In genomic region chr17:49400130-49400529, GRCm38 (mm10) we compare ENCODE assay signal across 8 mouse cellular contexts. TPM values are rescaled to one million over a fixed set of nuclear protein-coding genes. Genes with fewer than 3 reads are reported as not detected.
A peak's percentile ranks its signal among the peaks of the same experiment; 100 is the strongest.
DNase-seq lines count a peak whose midpoint lies in the region; ATAC-seq and TF ChIP-seq lines count a peak whose summit lies in the region.

No protein-coding gene starts in this region.

- no peak overlapping the region for H3K4me2 ChIP-seq in forebrain, embryonic 13.5 days
- no peak overlapping the region for H3K4me2 ChIP-seq in lung, embryonic 14.5 days

- H3K9me3 ChIP-seq in MEL (replicated peaks; ENCODE audit: insufficient read depth, low read length) = no peaks in the 10 kb centered on the region
- no peaks in the 10 kb centered on the region for H3K9me3 ChIP-seq in forebrain, embryonic 13.5 days (replicated peaks)
- no peaks in the 10 kb centered on the region for H3K9me3 ChIP-seq in lung, embryonic 14.5 days (ENCODE audit: low read depth, low read length)

- no peak for TF ChIP-seq POLR2A in MEL (IDR thresholded peaks at IDR 0.05; ENCODE audit: control insufficient read depth in 1 of 2, insufficient read depth in 1 of 2, low read depth in 1 of 2, low read length in 2 of 2, poor library complexity in 1 of 2)

- peak; percentile 75 for ATAC-seq in forebrain, embryonic 13.5 days
- peak; percentile 75; the same call in 1 of the 2 replicates for ATAC-seq in lung, embryonic 14.5 days (ENCODE audit: insufficient read depth)

- no peaks in the 10 kb centered on the region for H3K27me3 ChIP-seq in MEL (ENCODE audit: control insufficient read depth in 1 of 2, insufficient read depth in 2 of 2, low read length in 2 of 2)
- H3K27me3 ChIP-seq in forebrain, embryonic 13.5 days = no peaks in the 10 kb centered on the region
- H3K27me3 ChIP-seq in lung, embryonic 14.5 days (ENCODE audit: insufficient read depth, low read length) = no peaks in the 10 kb centered on the region

- H3K4me1 ChIP-seq in MEL (ENCODE audit: control insufficient read depth in 1 of 2, insufficient read depth in 2 of 2, low read length in 2 of 2) = no peaks in the 10 kb centered on the region
- no peaks in the 10 kb centered on the region for H3K4me1 ChIP-seq in forebrain, embryonic 13.5 days
- no peaks in the 10 kb centered on the region for H3K4me1 ChIP-seq in lung, embryonic 14.5 days (ENCODE audit: insufficient read depth)

- TF ChIP-seq CTCF in MEL (IDR thresholded peaks at IDR 0.05 in 2 of 3, conservative IDR thresholded peaks at IDR 0.05 in 1 of 3; ENCODE audit: control insufficient read depth in 1 of 3, insufficient read depth in 1 of 3, low read depth in 2 of 3, low read length in 3 of 3, poor library complexity in 1 of 3, severe bottlenecking in 1 of 3) = peak; percentile 65 to 79 (median 68)
- TF ChIP-seq CTCF in lung, embryonic 14.5 days (IDR thresholded peaks at IDR 0.05; ENCODE audit: low read depth) = peak; percentile 81

- no peaks in the 10 kb centered on the region for H3K36me3 ChIP-seq in MEL (ENCODE audit: control insufficient read depth in 1 of 2, insufficient read depth in 2 of 2, low read length in 2 of 2)
- no peaks in the 10 kb centered on the region for H3K36me3 ChIP-seq in forebrain, embryonic 13.5 days (ENCODE audit: poor library complexity, severe bottlenecking)
- H3K36me3 ChIP-seq in lung, embryonic 14.5 days (ENCODE audit: insufficient read depth) = no peaks in the 10 kb centered on the region

- DNase-seq in MEL (ENCODE audit: low read depth, low spot score) = peak; percentile 63
- peak; percentile 40 for DNase-seq in c-Kit-positive CD71-positive TER-119-negative erythroid progenitor cells, embryonic 14.5 days (ENCODE audit: low read depth)
- peak; percentile 83 for DNase-seq in heart, postnatal 4 days
- DNase-seq in layer of hippocampus, adult 18-20 months (ENCODE audit: low spot score in 2 of 2) = peak; percentile 69 to 91
- DNase-seq in lung, embryonic 14.5 days = peak; percentile 92
- DNase-seq in ovary, postnatal 10 days (ENCODE audit: low spot score) = peak; percentile 54
- peak; percentile 63 for DNase-seq in thymus, postnatal 14 days

- no peak overlapping the region for H3K27ac ChIP-seq in MEL (ENCODE audit: control insufficient read depth, low read depth, low read length)
- H3K27ac ChIP-seq in forebrain, embryonic 13.5 days = no peak overlapping the region
- H3K27ac ChIP-seq in lung, embryonic 14.5 days (ENCODE audit: low read depth) = no peak overlapping the region

- no peak for TF ChIP-seq EP300 in MEL (IDR thresholded peaks at IDR 0.05; ENCODE audit: low read depth in 1 of 2, low read length in 2 of 2)

- WGBS in forebrain, embryonic 13.5 days = 0% methylated on average over 2 of the region's 2 CpGs
- WGBS in lung, embryonic 14.5 days = 0% methylated on average over 2 of the region's 2 CpGs

- H3K9ac ChIP-seq in MEL (ENCODE audit: control insufficient read depth, low read depth, low read length, poor library complexity, severe bottlenecking) = no peak overlapping the region
- no peak overlapping the region for H3K9ac ChIP-seq in forebrain, embryonic 13.5 days
- H3K9ac ChIP-seq in lung, embryonic 14.5 days = no peak overlapping the region

- peak; percentile 81 for TF ChIP-seq RAD21 in MEL (IDR thresholded peaks at IDR 0.05; ENCODE audit: low read depth, low read length)

- H3K79me2 ChIP-seq in MEL (ENCODE audit: control insufficient read depth, insufficient read depth, low read length, poor library complexity) = no peaks in the 10 kb centered on the region

- H3K4me3 ChIP-seq in MEL (ENCODE audit: control insufficient read depth in 1 of 2, insufficient read depth in 1 of 2, low read depth in 2 of 2, low read length in 2 of 2) = no peak overlapping the region
- H3K4me3 ChIP-seq in forebrain, embryonic 13.5 days = no peak overlapping the region
- no peak overlapping the region for H3K4me3 ChIP-seq in lung, embryonic 14.5 days (ENCODE audit: low read depth, low read length)

TF ChIP-seq in MEL, 35 proteins besides CTCF, POLR2A, EP300 and RAD21:
- TF ChIP-seq USF1 (IDR thresholded peaks at IDR 0.05; ENCODE audit: low read depth, low read length) = no peak
- TF ChIP-seq TAL1 (IDR thresholded peaks at IDR 0.05; ENCODE audit: low read length) = no peak
- no peak for TF ChIP-seq TCF12 (IDR thresholded peaks at IDR 0.05; ENCODE audit: low read depth, low read length)
- no peak for TF ChIP-seq KAT2A (conservative IDR thresholded peaks at IDR 0.05; ENCODE audit: low read depth, low read length)
- no peak for TF ChIP-seq ELF1 (IDR thresholded peaks at IDR 0.05; ENCODE audit: low read depth, low read length)
- peak; percentile 53 for TF ChIP-seq ZC3H11A (IDR thresholded peaks at IDR 0.05; ENCODE audit: low read depth, low read length)
- peak; percentile 66 for TF ChIP-seq SMC3 (IDR thresholded peaks at IDR 0.05; ENCODE audit: low read depth, low read length)
- no peak for TF ChIP-seq MXI1 (IDR thresholded peaks at IDR 0.05; ENCODE audit: low read depth, low read length)
- TF ChIP-seq MAFK (IDR thresholded peaks at IDR 0.05; ENCODE audit: borderline replicate concordance, low read depth, low read length) = no peak
- TF ChIP-seq USF2 (IDR thresholded peaks at IDR 0.05; ENCODE audit: borderline replicate concordance in 1 of 2, insufficient read depth in 1 of 2, low read depth in 1 of 2, low read length in 2 of 2) = no peak
- no peak for TF ChIP-seq ETS1 (IDR thresholded peaks at IDR 0.05; ENCODE audit: low read depth, low read length)
- TF ChIP-seq POLR2AphosphoS2 (IDR thresholded peaks at IDR 0.05; ENCODE audit: low read length) = no peak
- no peak for TF ChIP-seq TBP (IDR thresholded peaks at IDR 0.05; ENCODE audit: low read depth, low read length)
- TF ChIP-seq GATA1 (IDR thresholded peaks at IDR 0.05; ENCODE audit: low read depth, low read length) = no peak
- TF ChIP-seq MAZ (IDR thresholded peaks at IDR 0.05; ENCODE audit: low read depth, low read length) = no peak
- no peak for TF ChIP-seq CHD2 (IDR thresholded peaks at IDR 0.05; ENCODE audit: low read length)
- no peak for TF ChIP-seq ZMIZ1 (IDR thresholded peaks at IDR 0.05; ENCODE audit: low read depth, low read length)
- TF ChIP-seq NRF1 (IDR thresholded peaks at IDR 0.05; ENCODE audit: insufficient read depth, low read depth, low read length, poor library complexity, severe bottlenecking) = no peak

RNA-seq across cellular contexts. Expression of gene Mocs1, which starts 28.0 kb away (rescaled TPM):
- total RNA-seq in MEL (2012; rRNA removed) = 6.7 and 7.8 TPM in 2 replicates
- polyA plus RNA-seq in MEL (2012; ENCODE audit: insufficient read depth in 1 of 2, insufficient read length in 2 of 2, low read depth in 1 of 2, low replicate concordance in 2 of 2, missing spikeins in 1 of 2) = 10 to 100 TPM in 1 of 2 experiments, not detected in 1; 24.6 TPM
- polyA plus RNA-seq in forebrain, embryonic 13.5 days (2015; fragmentation: Nextera tagmentation; extraction: Ambion mirVana) = 2.9 and 3.4 TPM in 2 replicates
- total RNA-seq in heart, postnatal 4 days (2021) = 10 to 100 TPM; 15.6 to 19.6 TPM
- total RNA-seq in layer of hippocampus, adult 18-20 months (2021) = 10 to 100 TPM; 14.1 to 15.6 TPM
- 7.7 and 8.0 TPM in 2 replicates for polyA plus RNA-seq in lung, embryonic 14.5 days (2014; fragmentation: Nextera tagmentation; extraction: Ambion mirVana)

Comparison
In these comparisons a context has a peak if more than half of its experiments do, and no peak if none do; other contexts are left out.
1. DNase-seq: peak in every context shown above with its lines; median percentile 92 in lung, embryonic 14.5 days; 83 in heart, postnatal 4 days; 80 in layer of hippocampus, adult 18-20 months; 63 in MEL; 63 in thymus, postnatal 14 days; 54 in ovary, postnatal 10 days; 40 in c-Kit-positive CD71-positive TER-119-negative erythroid progenitor cells, embryonic 14.5 days.